Mouse (Mus musculus): ENCODE results near the gene Ltb4r1.

DNA sequence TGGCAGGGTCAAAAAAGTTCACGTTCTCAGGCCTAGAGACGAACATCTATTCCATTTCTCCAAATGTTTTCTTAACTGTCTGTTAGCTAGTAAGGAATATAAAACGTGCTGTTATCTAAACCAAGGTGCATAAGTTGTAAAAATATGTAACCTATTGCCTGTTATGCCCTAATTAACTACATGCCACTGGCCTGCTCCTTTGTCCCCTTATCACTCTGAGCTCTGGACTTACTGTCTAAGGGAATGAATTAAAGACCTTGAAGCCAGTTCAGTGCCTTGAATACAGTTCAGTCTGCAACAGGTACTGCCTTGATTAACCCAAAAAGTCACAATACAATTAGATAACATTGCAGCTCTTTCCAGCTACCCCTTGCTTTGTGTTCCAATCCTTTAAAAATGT, 30.4 kb upstream of the Ltb4r1 start:
- TF ChIP-seq CTCF (IDR thresholded peaks at IDR 0.05; ENCODE audit: extremely low read depth, insufficient read depth, low read length) (no peak), POLR2A (IDR thresholded peaks at IDR 0.05; ENCODE audit: extremely low read depth, insufficient read depth, low read length) (no peak)
